Mouse (Mus musculus) c-Kit-positive CD71-positive TER-119-positive erythroid progenitor cells, embryonic 14.5 days (primary cell): ENCODE measurements around the gene Hoxb13.

ENCODE experiments used
- DNase-seq: peaks from one replicate; pipeline ENCODE4 v3.0.0-alpha.2; 2013; ENCODE audit warnings: low spot score

Hoxb13 gene

DNA sequence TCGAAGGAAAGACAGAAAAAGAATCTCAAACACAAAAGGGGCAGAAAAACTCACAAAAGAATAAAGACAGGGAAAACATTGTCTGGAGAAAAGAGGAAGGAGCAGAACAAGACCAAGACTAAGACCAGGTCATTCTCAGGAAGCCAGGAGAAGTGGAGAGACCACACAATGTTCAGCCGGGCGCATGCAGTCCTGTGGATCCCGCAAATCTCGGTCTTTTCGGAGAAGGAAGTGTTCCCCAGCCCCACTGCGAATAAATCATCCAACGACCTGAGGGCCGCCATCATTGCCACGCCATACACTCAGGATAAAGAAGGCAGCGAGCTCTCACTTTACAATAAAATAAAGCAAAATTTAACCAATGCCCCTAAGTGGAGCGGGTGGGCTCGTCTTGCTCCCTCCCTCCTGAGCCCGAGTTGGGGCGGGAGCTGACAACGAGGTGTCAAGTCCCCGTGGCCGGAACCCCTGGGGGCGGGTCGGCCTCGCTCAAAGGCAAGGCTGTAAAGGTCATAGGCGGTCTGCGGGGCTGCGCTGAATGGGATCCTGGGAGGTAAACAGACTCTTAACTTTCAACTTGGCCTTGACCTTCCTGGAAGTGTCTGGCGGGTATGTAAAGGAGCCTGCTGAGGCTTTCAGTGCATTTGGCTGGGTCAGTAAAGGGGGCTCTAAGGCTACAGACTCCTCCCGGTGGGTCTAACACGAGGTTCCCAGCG is 4.2 kb upstream of the Hoxb13 start:
- DNase-seq, result no peak

DNA sequence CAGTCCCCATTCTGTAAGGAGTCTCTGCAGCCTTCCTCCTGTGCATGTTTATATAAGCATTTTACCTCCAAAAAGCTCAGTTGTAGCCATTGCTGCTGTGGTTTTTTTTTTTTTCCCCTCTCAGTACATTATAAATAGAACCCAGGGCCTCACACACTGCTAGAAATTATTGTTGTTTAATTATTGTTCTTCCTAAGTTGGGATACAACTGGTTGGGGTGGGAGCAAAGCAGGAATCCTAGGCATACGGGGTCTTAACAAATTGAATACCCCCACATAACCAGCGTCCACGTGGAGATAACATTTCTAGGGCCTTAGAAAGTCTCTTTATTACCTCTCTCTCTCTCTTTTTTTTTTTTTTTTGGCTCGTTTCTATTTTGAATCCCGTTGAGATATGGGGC is 3.0 kb upstream of the Hoxb13 start:
- no peak for DNase-seq

DNA sequence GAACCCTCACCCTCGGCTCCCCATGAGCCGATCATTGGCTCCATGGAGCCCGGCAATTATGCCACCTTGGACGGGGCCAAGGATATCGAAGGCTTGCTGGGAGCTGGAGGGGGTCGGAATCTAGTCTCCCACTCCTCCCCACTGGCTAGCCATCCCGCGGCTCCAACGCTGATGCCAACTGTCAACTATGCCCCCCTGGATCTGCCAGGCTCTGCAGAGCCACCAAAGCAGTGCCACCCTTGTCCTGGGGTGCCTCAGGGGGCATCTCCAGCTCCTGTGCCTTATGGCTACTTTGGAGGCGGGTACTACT is 240 bp downstream of the Hoxb13 start:
- DNase-seq, result no peak

DNA sequence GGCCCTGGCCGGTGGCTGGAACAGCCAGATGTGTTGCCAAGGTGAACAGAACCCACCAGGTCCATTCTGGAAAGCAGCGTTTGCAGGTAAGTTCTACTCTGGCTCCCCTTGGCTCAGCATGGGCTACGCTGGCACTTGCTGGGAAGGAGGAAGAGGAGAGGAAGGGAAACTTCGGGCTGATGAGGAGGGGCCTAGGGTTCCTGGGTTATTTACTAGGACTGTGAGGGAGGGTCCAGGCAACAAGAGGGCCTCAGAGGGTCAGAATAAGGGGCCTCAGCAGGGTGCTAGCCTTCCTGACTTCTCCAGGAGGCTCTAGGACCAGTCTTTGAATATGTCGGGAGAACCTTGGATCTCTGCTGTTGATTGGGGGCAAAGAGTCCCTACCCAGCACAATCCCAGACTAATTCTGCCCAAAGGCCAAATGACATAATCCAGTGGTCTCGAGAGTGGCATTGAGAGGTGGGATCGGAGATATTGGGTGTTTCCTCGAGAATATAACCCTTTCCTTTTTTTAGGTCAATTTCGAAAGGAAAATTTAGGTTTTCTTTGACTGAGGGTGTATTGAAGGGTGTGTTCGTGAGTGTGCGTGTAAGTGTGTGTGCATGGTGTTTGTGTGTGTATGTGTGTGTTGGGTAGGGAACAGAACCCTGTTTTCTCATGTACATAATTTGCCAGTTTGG is 985 bp downstream of the Hoxb13 start:
- no peak for DNase-seq

DNA sequence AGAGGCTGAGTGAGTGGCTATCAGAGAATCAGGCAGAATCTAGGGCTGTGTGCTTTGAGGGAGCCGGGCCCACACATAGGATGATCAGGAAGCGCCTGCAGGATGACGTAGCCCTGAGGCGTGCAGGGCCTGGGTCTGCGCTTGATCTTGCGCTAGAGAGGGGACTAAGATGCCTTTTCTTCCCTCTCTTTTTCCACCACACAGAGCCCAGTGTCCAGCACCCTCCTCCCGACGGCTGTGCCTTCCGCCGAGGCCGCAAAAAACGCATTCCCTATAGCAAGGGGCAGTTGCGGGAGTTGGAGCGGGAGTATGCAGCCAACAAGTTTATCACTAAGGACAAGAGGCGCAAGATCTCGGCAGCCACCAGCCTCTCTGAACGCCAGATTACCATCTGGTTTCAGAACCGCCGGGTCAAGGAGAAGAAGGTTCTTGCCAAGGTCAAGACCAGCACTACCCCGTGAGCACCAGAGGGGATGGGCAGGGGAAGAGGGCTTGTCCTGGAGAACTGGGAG is 1.7 kb downstream of the Hoxb13 start:
- DNase-seq, result no peak

DNA sequence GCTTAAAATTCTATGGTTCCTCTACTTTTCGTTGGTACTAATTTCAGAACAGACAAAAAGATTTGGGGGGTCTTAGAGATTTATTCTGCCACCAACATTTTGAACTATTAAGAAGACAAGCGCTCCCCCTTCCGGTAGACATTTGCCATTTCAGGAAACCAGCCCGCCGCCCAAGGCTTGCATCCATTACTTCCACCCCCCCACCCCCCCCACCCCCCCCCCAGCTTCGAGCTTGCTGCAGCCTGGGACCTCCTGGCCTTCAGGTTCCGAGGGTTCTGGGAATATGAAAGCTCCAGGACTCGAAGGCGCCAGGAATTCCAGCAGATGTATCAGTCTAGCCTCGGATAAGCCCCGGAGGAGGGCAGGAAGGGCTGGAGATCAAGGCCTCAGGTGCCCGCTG is 4.5 kb downstream of the Hoxb13 start:
- DNase-seq, result peak; percentile 14

DNA sequence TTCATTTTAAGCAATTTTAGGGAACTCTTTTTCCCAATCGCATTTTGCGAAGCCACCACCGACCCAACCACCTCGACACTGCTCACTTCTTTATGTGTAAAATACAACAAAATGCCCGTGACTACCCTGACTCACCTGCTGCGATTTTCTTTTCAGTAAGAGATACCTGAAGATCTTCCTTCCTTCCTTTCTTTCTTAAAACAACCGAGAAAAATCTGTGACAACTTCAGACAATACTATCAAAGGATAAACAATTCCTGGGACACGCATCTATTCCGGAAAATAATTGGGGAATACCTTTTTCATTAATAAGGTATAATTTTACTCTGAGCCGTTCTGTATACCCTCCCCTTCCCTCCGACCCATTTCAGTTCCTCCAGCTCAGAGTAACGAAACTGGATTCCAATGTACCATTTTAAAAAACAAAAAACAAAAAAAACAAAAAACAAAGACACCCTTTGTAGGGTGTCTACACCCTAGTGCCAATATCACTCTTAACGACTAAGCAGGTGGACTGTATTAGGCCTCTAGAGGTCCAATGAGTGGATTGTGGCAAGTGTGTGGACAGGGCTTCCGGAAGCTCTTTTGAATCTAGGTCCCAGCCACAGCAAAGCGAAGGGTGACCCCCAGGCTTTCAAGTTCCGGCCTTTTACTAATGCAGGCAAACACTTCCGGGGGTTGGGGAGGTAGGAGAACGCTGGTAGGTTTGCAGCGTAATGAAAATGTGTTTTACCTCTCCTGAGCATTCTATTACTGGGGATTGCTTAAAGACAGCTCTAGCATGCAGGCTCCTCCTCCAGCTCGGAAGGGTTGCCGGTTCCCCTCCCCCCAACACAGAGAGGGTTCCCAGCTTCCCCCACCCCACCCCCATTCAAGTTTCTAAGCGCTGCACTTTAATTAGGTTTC is 5.3 kb downstream of the Hoxb13 start:
- no peak for DNase-seq

DNA sequence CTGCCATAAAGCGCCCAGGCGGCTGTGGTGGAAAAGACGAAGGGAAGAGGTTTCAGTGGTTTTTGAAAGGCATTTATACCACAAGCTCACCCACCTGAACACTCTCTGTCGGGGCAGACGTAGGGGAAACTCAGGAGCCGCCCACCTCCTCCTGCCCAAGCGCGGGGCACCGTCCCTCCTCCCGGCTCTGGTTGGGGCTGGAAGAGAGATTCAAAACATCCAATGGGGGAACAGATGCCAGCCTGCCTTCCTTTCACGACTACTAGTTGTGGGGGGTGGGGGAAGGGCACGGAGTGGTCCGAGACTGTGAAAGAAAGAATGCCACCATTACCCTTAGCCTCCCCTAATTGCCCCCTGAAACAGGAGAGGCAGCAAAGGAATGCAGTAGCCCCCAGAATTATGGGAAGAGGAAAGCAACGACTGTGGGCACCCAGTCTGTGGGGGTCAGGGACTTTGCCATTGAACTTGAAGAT is 6.1 kb downstream of the Hoxb13 start:
- DNase-seq, result no peak

DNA sequence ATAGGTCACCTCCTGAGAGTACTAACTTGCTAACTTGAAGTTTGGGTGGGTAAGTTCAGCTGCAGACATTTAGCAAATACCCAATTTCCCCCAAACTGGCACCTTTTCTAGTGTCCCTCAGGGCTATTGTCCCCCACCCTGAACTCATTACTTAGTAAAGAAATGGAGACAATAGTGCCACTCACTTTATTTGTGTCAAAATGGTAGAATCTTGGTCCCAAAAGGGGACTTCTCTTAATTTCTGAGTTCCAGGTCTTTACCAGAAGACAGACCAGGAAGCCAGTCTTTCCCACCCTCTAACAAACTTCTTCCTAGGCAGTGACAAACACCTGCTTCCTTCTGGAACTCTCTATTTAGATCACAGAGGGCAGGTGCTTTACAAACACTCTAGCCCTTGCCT is 7.6 kb downstream of the Hoxb13 start:
- DNase-seq, result no peak

DNA sequence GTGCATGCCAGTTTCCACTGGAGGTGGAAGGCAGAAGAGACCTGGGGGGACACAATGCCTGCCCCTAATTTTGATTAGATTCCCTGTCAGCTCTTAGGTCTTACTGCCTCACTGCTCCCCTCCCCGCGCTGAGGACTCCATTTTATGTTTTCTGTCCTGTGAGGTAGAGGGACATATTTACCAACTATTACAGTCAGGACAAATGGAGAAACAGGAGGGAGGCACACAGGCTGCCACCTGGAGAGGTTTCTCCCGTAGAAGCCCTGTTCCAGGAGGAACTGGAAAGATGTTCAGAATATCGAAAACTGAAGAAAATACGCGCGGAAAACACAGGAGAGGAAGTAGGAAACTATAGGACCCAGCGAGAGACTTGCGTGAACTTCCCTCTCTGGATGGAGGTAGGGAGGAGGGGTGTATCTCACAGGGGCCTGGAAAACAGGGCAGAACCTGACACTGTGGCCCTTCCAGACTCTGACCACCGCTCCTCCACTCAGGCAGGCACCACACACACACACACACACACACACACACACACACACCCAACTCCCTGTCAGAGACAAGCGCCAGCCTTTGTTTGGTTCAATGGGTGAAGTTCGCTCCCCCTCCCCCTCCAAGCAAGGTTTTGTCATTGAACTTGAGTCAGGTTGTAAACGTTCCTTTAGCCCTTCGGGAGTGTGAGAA is 8.4 kb downstream of the Hoxb13 start:
- DNase-seq, result no peak

DNA sequence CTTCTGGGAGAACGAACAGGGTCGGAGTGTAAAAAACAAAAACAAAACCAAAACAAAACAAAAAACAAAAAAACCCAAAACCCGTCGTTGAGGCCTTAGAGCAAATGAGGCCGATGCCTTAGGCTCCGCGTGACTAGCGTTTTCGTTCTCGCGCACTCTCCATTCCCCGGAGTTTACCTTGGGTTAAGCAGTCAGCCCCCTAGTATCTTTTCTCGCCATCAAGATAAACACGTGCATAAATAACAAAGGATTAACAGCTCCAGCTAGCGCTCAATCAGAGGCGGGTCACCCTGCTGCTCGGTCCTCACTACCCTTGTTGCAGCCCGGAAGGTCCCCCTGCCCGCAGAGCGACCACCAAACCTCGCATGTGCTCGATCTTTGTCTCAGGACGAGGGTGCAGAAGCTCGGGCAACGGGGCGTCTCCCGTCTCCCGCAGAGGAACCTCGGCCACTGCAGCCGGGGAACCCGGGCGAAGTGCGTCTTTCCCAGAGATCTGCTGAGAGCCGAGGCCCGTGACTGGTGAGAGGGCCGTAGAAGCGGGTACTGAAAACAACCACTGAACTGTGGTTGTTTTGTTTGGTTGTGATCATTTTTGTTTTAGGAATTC is 9.2 kb downstream of the Hoxb13 start:
- DNase-seq, result no peak

DNA sequence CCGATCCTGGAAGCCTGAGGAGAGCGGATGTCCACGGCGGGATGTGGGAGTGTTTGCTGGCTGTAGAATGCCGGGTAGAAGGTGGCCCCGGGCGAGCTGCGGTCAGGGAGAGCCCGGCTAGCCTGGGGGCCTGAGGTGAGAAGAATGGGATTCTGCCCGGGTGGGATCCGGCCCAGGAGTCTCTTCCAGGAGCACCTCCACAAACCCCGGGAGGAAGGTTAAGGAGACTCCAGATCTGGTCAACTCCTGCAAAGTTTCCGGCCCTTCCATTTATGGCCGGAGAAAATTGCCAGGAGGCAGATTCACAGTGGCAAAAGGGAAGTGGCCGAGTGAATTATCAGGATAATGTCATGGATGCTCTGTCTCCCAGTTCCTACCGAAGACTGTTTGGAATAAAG is 9.7 kb downstream of the Hoxb13 start:
- no peak for DNase-seq

DNA sequence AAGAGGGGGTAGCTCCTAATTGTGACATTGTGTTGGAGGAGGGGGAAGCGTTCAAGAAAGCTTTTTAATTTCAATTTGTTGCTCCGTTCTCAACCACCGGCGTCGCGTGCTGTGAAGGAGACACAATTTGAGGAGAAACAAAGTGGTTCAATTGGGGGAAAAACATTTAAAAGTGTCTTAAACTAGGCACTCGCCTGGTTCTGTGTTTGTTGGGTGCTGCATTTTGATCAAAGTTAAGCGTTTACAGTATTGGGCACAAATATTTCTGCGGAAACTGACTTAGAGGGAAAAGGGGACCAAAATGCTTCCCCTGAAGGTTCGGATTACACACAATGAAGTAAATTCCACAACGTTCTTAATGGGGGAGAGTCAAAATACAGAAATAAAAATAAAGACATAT is 10.2 kb downstream of the Hoxb13 start:
- DNase-seq, result no peak

DNA sequence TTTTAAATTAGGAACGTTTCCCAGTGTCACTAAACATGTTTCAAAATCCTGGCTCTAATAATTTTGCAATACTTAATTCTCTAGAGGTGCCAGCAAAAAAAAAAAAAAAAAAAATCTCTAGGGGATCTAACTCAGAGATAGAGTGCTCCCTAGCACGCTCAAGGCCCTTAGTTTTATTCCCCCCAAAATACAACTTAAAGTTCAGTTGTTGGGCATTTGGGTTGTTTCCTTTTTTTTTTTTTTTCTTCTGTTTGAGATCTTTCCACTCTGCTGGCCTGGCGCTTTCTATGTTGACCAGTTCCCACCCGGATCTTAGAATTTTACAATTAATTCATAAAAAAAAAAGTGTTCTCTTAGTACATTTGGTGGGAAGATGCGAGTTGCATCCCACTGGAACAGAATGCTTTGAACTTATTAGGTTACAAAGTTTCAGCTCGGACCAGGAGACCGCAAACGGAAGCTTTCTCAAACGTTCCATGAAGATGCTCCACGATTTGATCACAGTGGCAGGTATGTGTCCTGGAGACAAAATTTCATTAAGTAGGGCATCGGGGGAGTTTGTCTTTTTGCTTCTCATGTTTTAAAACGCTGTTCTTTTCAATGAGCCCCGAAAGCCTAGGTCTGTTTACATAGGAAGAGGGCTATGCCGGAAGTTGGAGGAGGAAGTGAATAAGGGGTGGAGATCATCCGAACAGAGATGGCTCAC is 11.5 kb downstream of the Hoxb13 start:
- DNase-seq, result no peak

DNA sequence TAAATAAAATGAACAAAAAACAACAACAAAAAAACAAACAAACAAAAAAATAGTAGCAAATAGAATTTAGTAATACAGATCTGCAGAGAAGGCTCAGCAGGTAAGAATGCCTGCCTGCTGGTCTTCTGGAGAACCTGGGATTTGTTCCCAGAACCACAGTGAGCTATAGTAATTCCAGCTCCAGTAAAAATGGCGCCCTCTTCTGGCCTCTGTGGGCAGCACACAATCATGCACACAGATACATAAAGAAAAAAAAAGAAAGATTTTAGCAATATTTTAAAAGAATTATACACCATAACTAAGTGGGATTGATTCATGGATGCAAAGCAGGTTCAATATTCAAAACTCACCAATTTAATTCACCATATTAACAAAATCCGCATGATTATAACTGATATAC is 29.7 kb downstream of the Hoxb13 start:
- peak; percentile 4 for DNase-seq

DNA sequence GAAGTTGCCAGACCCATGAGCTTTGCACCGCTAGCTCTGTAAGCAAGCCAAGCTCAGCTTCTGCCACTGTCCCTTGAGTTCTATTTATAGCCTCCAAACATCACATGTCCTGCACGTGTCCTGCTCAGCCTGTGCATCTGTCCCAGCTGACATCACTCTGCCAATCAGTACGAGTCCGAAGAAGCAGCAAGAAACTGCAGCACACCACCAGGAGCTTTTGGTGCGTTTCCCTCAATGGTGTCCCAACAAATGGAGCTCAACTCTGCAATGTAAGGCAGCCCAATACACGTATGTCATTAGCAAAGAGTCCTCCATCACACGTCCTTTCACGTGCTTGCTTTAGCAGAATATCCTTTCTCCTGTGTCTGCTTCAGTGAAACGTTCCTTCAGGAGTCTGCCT is 33.6 kb downstream of the Hoxb13 start:
- no peak for DNase-seq

DNA sequence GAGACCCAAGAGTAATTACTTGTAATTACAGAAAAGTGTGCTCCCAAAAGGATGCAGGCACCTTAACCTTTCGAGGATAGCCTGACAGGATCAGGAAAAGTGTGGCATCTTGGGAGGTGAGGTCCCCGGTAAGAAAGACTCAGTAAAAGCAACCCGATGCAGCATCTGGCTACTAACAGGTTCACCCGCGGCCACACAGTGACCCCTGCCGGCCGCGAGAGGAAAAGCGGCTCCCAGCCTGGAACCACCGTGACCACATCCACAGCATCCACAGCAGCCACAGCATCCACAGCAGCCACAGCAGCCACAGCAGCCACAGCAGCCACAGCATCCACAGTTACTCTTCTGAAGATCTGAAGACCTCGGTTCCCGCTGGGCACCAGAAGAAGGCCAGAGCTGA is 40.8 kb downstream of the Hoxb13 start:
- DNase-seq, result peak; percentile 5

DNA sequence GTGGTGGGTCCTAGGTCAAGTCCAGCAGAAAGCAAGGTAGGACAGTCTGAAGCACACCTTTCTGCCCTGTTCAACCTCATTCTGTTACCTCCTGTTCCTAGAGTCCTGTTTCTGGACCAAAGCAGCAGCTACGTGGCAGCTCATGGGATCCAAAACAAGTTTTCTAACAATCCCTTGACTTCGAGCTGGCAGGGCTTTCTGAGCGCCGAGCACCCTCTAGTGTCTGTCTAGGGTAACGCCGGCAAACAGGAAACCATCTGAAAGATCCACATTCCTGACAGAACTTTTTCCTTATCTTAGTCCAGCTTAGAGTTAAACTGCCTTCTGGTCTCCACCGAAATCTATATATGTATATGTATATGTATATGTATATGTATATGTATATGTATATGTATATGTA is 46.1 kb downstream of the Hoxb13 start:
- DNase-seq, result peak; percentile 13
